Mouse (Mus musculus): ENCODE results near the gene Defa20.
"Not testable (repeated sequence)": the region's sequence is repeated elsewhere in the genome, so short reads cannot be mapped to it uniquely, and the experiment has no call there.

Gene Defa20

DNA sequence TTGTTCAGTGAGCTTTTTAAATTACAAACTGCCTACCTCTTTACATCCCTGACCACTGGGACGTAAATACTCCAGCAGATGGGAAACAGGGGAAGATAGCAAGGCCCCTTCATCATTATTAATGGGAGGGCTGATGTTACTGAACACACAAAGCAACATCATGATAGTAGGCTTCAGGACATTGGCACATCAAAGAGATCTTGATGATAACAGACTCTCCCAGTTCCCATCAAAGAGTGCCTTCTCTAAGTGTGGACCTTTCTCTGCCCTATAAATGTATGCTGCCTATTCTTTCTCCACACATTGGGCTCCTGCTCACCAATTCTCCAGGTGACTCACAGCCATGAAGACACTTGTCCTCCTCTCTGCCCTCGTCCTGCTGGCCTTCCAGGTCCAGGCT lies at the start of gene Defa20:
TSS of gene Defa20 (plus strand) at position 301 of the 400 bp plus-strand sequence.
- DNase-seq: not testable (repeated sequence)

DNA sequence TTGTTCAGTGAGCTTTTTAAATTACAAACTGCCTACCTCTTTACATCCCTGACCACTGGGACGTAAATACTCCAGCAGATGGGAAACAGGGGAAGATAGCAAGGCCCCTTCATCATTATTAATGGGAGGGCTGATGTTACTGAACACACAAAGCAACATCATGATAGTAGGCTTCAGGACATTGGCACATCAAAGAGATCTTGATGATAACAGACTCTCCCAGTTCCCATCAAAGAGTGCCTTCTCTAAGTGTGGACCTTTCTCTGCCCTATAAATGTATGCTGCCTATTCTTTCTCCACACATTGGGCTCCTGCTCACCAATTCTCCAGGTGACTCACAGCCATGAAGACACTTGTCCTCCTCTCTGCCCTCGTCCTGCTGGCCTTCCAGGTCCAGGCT lies 19.7 kb downstream of the Defa20 start, which contains the start of gene Defa32:
TSS of gene Defa32 (plus strand) at position 301 of the 400 bp plus-strand sequence.
- not testable (repeated sequence) for DNase-seq

Measured in cerebellum, postnatal 14 days (tissue).